Mouse (Mus musculus): ENCODE measurements at regions not wholly inside any gene's neighbourhood (a gene's known extent, or its start where the extent isn't known, plus 50 kb on each side); places are given as distances from the start of the nearest gene placed in this dataset.

DNA sequence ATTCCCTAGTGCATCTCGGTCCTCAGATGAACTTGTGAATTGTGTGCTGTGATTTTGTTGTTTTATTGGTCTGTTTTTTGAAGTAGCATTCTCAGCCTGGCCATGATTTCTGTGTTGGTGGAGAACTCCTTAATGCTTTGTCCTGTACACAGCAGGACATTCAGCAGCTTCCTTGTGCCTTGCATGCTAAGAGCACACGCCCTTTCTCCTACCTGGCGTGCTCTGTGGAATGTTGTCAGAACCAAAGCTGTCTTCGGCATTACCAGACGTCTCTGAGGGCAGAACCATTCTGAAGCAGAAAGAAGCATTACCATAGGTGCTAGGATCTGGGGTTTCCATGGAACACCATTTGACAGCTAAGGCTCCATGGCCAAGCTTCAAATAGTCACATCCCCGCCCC is 75.0 kb upstream of the Epc2 start:
- no peak for DNase-seq (ENCODE audit: low spot score in 2 of 2)

DNA sequence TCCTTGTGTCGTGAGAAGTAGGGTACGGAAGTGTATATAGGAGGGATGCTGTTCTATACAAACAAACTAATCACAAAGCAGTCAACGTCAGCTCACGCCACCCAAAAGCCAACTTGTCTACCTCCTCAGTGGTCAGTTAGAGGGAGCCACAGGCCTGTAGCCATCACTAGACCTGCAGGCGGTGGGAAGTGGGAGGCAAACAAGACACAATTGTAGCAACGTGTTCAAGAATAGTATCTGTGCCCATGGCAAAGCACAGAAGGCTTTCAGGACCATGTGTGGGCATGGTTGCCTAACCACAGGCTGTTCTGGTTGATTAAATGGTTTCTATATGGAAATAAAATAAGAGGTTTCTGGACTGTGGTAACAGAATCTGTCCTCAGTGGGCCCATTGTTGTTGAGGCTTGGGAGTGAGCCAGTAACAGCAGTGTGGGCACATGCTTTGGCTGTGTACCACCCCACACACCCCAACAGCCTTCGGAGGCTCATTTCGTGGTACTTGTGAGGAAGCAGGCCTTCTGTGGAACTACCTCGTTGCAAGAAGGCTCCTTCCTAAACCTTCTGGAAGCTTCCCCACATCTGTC is 72.0 kb upstream of the Epc2 start:
- peak; percentile 15 to 41 for DNase-seq (ENCODE audit: low spot score in 2 of 2)

DNA sequence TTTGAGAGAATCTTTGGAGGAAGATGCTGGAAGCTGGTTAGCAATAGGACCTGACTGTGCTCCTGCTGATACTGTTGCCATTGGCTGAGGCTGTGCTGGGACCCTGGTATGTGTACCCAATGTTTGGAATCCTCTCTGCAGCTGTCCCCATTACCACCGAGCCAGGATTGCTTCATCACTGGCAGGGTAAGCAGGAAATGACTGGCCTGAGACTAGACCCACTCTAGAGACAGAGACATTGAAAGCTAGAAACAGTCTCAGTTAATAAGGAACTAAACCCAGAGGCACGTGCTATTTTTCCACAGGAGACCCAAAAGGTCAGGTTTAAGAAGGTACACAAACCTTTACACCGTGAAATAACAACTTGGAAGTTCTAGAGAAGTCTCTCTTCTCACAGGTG is 70.3 kb upstream of the Epc2 start:
- DNase-seq (ENCODE audit: low spot score in 2 of 2) = no peak

DNA sequence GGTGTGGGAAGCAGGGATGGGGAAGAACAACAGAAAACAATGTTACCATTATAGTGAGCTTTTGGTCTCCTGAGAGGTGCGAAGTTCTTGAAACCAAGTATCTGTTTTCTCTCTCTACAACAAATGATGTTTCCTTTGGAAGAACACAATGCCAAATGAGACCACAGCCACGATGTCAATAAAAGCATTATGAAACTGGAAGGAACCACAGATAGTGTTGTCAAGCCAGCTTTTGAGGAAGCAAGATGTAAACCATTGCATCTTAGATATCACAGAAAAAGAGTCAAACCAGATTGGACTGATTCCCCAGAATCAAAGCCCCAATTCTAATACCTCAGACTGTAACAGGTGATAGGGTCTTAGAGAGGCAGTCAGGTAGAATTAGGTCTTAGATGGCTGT is 64.5 kb upstream of the Epc2 start:
- no peak for DNase-seq (ENCODE audit: low spot score in 2 of 2)

DNA sequence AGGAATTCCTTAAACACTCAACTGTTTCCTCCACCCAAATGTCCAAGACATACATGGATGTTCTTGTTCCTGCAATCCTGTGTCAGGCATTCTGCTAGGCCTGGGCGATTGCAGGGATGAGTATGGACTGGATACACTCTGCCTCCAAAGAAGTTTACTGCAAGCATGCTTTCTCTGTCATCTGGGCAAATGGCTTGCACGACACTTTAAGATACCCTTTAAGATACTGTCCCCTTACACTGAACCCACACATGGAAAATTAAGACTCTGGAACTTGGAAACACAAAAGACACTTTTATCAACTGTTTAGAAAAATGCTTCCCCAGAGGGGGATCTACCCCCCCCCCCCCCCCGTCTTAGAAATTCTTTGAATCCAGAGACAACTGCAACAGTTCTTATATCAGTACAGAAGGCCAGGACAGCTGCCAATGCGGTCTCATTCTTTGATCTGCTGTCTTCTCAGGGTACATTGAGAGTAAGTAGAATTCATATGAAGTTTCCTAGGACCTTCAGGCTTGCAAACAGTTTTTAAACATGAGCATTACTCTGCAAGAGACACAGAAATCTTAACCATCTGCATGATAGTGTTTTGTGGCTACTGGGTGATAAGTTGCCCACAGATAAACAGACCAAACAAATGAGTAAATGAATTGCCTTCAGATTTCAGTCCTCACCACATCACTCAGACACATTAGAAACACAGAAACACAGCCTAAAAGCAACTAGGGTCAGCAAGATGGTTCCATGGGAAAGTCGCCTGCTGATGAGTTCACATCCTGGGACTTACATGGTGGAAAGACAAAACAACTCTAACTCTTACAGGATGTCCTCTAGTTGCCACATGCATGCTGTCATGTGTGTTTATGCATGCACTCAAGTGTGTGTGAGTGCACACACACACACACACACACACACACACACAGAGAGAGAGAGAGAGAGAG is 59.7 kb upstream of the Epc2 start:
- no peak for DNase-seq (ENCODE audit: low spot score in 2 of 2)

Measured in frontal cortex, postnatal 36 days (tissue).